In the genomic region with DNA sequence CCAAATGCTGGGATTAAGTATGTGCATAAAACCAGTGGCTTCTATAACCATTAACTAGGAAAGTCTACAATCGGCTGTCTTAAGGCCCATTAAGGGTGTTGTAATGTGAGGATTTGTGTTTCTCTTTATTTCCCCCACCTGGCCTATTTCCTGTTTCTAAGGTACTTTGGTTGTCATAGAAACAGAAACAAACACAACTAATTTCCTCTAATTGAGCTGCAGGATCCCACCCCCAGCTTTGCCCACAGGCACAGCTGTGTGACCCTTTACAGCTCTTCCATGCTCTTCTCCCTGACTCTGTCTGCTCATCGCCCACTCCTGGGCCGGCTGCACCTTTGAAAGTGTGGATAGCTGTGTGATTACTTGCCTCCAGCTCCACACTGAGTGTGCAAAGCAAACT, we compare ENCODE assay signal across 9 mouse cellular contexts. TPM values are rescaled to one million over a fixed set of nuclear protein-coding genes. Genes with fewer than 3 reads are reported as not detected.
DNase-seq lines count a peak whose midpoint lies in the region; TF ChIP-seq lines count a peak whose summit lies in the region.
"Had no signal": no experiment of that assay in that cellular context is flagged by ENCODE, and none has a peak within 500 bp of the region (broad histone marks: within the 10 kb centered on the region; RNA-seq: fewer than 3 reads in every experiment).

No protein-coding gene starts in this region.

- TF ChIP-seq CTCF in spleen, adult 2 months (IDR thresholded peaks at IDR 0.05; ENCODE audit: extremely low read depth, insufficient read depth, insufficient read length, insufficient replicate concordance) = no peak

- H3K4me1 ChIP-seq in spleen, adult 2 months (ENCODE audit: control insufficient read depth, insufficient read depth, insufficient read length) = peaks cover 30% of the 10 kb centered on the region
- H3K4me1 ChIP-seq in midbrain, embryonic 10.5 days = no peaks in the 10 kb centered on the region

- TF ChIP-seq POLR2A in spleen, adult 2 months (IDR thresholded peaks at IDR 0.05; ENCODE audit: low read depth, low read length) = no peak

- peaks cover 10% of the 10 kb centered on the region for H3K9me3 ChIP-seq in midbrain, embryonic 10.5 days (replicated peaks)

- H3K27me3 ChIP-seq in spleen, adult 2 months (ENCODE audit: control insufficient read depth, insufficient read depth, low read length) = no peaks in the 10 kb centered on the region
- H3K27me3 ChIP-seq in midbrain, embryonic 10.5 days (ENCODE audit: low read depth, poor library complexity, severe bottlenecking) = no peaks in the 10 kb centered on the region
- H3K27me3 ChIP-seq: limb, embryonic 12.5 days had no signal

- peak overlapping the region; percentile 99 for H3K27ac ChIP-seq in spleen, adult 2 months (ENCODE audit: insufficient read depth, low read length)
- H3K27ac ChIP-seq in midbrain, embryonic 10.5 days (replicated peaks) = no peak overlapping the region
- H3K27ac ChIP-seq: limb, embryonic 12.5 days had no signal

- H3K36me3 ChIP-seq in spleen, adult 2 months (ENCODE audit: control insufficient read depth, insufficient read depth, low read length) = no peaks in the 10 kb centered on the region
- no peaks in the 10 kb centered on the region for H3K36me3 ChIP-seq in midbrain, embryonic 10.5 days
- H3K36me3 ChIP-seq: limb, embryonic 12.5 days had no signal

- H3K4me3 ChIP-seq in spleen, adult 2 months (ENCODE audit: extremely low read depth, insufficient read depth, insufficient read length) = no peak overlapping the region
- no peak overlapping the region for H3K4me3 ChIP-seq in midbrain, embryonic 10.5 days
- H3K4me3 ChIP-seq: limb, embryonic 12.5 days had no signal

- 24% methylated on average over 3 of the region's 3 CpGs for WGBS in spleen, adult 2 months
- WGBS in midbrain, embryonic 10.5 days = 65% methylated on average over 3 of the region's 3 CpGs

- peak; percentile 52 to 92 for DNase-seq in spleen, adult 2 months (ENCODE audit: low read depth in 1 of 2, low spot score in 2 of 2)
- DNase-seq in spleen, postnatal 14 days (ENCODE audit: low spot score in 2 of 2) = no peak
- peak; percentile 70 for DNase-seq in forelimb bud, embryonic 11.5 days (ENCODE audit: low read depth, low spot score)
- peak; percentile 90 for DNase-seq in naive thymus-derived CD4-positive, alpha-beta T cell, adult 2 months (ENCODE audit: low read depth)
- DNase-seq in urinary bladder, postnatal 4 days (ENCODE audit: low spot score in 2 of 2) = no peak
- DNase-seq in midbrain, embryonic 10.5 days (ENCODE audit: low spot score) = no peak
- no peak for DNase-seq in layer of hippocampus, adult 8-10 months (ENCODE audit: low spot score in 2 of 2)
- DNase-seq: heart, postnatal 10 days had no signal

RNA-seq across cellular contexts. Expression of gene Cxcr5, which starts 19.7 kb away (rescaled TPM):
- polyA plus RNA-seq in spleen, adult 2 months (2012; rRNA removed) = 133 and 154 TPM in 2 replicates
- not detected in 2 replicates for polyA plus RNA-seq in midbrain, embryonic 10.5 days (2016; fragmentation: Nextera tagmentation; extraction: Ambion mirVana)
- total RNA-seq in layer of hippocampus, adult 8-10 months (2022) = not detected
- polyA plus RNA-seq: limb, embryonic 12.5 days had no signal

RNA-seq across cellular contexts. Expression of gene Ddx6, which starts 23.3 kb away (rescaled TPM):
- polyA plus RNA-seq in spleen, adult 2 months (2012; rRNA removed) = 15.3 and 17.3 TPM in 2 replicates
- polyA plus RNA-seq in midbrain, embryonic 10.5 days (2016; fragmentation: Nextera tagmentation; extraction: Ambion mirVana) = 19.5 and 19.7 TPM in 2 replicates
- 100 to 1,000 TPM; 130 to 145 (median 134) TPM for total RNA-seq in layer of hippocampus, adult 8-10 months (2022)

Comparison
In these comparisons a context has a peak if more than half of its experiments do, and no peak if none do; other contexts are left out.
1. DNase-seq: peak in spleen, adult 2 months (2 of 2), forelimb bud, embryonic 11.5 days (single experiment) and naive thymus-derived CD4-positive, alpha-beta T cell, adult 2 months (single experiment); none in spleen, postnatal 14 days (0 of 2), urinary bladder, postnatal 4 days (0 of 2), midbrain, embryonic 10.5 days (single experiment) and layer of hippocampus, adult 8-10 months (0 of 2).
2. RNA of gene Cxcr5, which starts 19.7 kb away (polyA plus RNA-seq): 133 to 154 TPM in spleen, adult 2 months; not detected in midbrain, embryonic 10.5 days; every median in the first group is over 100 times any median in the second.